In genomic region chr6:135584782-135585181, GRCm38 (mm10) we compare ENCODE assay signal across 27 mouse cellular contexts.
A peak's percentile ranks its signal among the peaks of the same experiment; 100 is the strongest.
DNase-seq lines count a peak whose midpoint lies in the region; ATAC-seq and TF ChIP-seq lines count a peak whose summit lies in the region.
"Had no signal": no experiment of that assay in that cellular context is flagged by ENCODE, and none has a peak within 500 bp of the region (broad histone marks: within the 10 kb centered on the region; RNA-seq: fewer than 3 reads in every experiment).

No protein-coding gene starts in this region.

- no peak overlapping the region for H3K27ac ChIP-seq in heart, embryonic 15.5 days
- H3K27ac ChIP-seq in midbrain, embryonic 11.5 days (ENCODE audit: low read depth, low read length) = no peak overlapping the region
- H3K27ac ChIP-seq in midbrain, embryonic 15.5 days = no peak overlapping the region
- H3K27ac ChIP-seq: forebrain, embryonic 12.5 days; forebrain, embryonic 15.5 days; hindbrain, embryonic 10.5 days; hindbrain, embryonic 13.5 days had no signal

- no peaks in the 10 kb centered on the region for H3K27me3 ChIP-seq in heart, embryonic 15.5 days
- H3K27me3 ChIP-seq in midbrain, embryonic 11.5 days (ENCODE audit: control insufficient read depth, insufficient read depth, low read length) = no peaks in the 10 kb centered on the region
- H3K27me3 ChIP-seq in midbrain, embryonic 15.5 days (replicated peaks) = no peaks in the 10 kb centered on the region
- H3K27me3 ChIP-seq in G1E (ENCODE audit: insufficient read depth, low read length) = no peaks in the 10 kb centered on the region
- H3K27me3 ChIP-seq: CH12.LX; forebrain, embryonic 12.5 days; forebrain, embryonic 15.5 days; hindbrain, embryonic 13.5 days had no signal

- H3K9ac ChIP-seq in heart, embryonic 15.5 days = no peak overlapping the region
- H3K9ac ChIP-seq in midbrain, embryonic 11.5 days (ENCODE audit: low read length) = no peak overlapping the region
- H3K9ac ChIP-seq in midbrain, embryonic 15.5 days = no peak overlapping the region
- H3K9ac ChIP-seq: forebrain, embryonic 12.5 days; forebrain, embryonic 15.5 days; hindbrain, embryonic 13.5 days had no signal

- WGBS in heart, embryonic 15.5 days = 88% methylated on average over 2 of the region's 2 CpGs
- 94% methylated on average over 2 of the region's 2 CpGs for WGBS in midbrain, embryonic 11.5 days
- 95% methylated on average over 2 of the region's 2 CpGs for whole genome bisulfite sequencing in midbrain, embryonic 15.5 days

- H3K4me2 ChIP-seq in heart, embryonic 15.5 days = no peak overlapping the region
- H3K4me2 ChIP-seq in midbrain, embryonic 11.5 days = no peak overlapping the region
- H3K4me2 ChIP-seq in midbrain, embryonic 15.5 days = no peak overlapping the region
- H3K4me2 ChIP-seq: forebrain, embryonic 12.5 days; forebrain, embryonic 15.5 days; heart, embryonic 11.5 days; hindbrain, embryonic 13.5 days had no signal

- H3K9me3 ChIP-seq in heart, embryonic 15.5 days (replicated peaks) = no peaks in the 10 kb centered on the region
- no peaks in the 10 kb centered on the region for H3K9me3 ChIP-seq in midbrain, embryonic 11.5 days (ENCODE audit: control insufficient read depth, low read length)
- H3K9me3 ChIP-seq in midbrain, embryonic 15.5 days = no peaks in the 10 kb centered on the region
- peaks cover 43% of the 10 kb centered on the region for H3K9me3 ChIP-seq in G1E (replicated peaks)
- H3K9me3 ChIP-seq: forebrain, embryonic 12.5 days; forebrain, embryonic 15.5 days; hindbrain, embryonic 10.5 days; hindbrain, embryonic 13.5 days had no signal

- H3K36me3 ChIP-seq in heart, embryonic 15.5 days = no peaks in the 10 kb centered on the region
- H3K36me3 ChIP-seq in midbrain, embryonic 11.5 days (ENCODE audit: control insufficient read depth, insufficient read depth, low read length) = no peaks in the 10 kb centered on the region
- H3K36me3 ChIP-seq in midbrain, embryonic 15.5 days (replicated peaks) = no peaks in the 10 kb centered on the region
- H3K36me3 ChIP-seq in G1E (replicated peaks) = no peaks in the 10 kb centered on the region
- H3K36me3 ChIP-seq: forebrain, embryonic 12.5 days; forebrain, embryonic 15.5 days; hindbrain, embryonic 10.5 days; hindbrain, embryonic 13.5 days had no signal

- no peak overlapping the region for H3K4me3 ChIP-seq in heart, embryonic 15.5 days
- no peak overlapping the region for H3K4me3 ChIP-seq in midbrain, embryonic 11.5 days (ENCODE audit: low read depth, low read length)
- H3K4me3 ChIP-seq in midbrain, embryonic 15.5 days = no peak overlapping the region
- H3K4me3 ChIP-seq in G1E (ENCODE audit: low read depth, low read length) = peak overlapping the region; percentile 4; the same call in 1 of the 2 replicates
- H3K4me3 ChIP-seq: erythroblast, embryonic 14.5 days; forebrain, embryonic 12.5 days; forebrain, embryonic 15.5 days; hindbrain, embryonic 10.5 days; hindbrain, embryonic 13.5 days had no signal

- TF ChIP-seq CTCF in G1E (IDR thresholded peaks at IDR 0.05; ENCODE audit: low read depth, low read length) = no peak

- ATAC-seq in heart, embryonic 15.5 days (replicated peaks; ENCODE audit: insufficient number of reproducible peaks, insufficient read depth, low FRiP score, low read depth) = 0 out of 2 replicates have a peak, but pooled peaks have one; percentile 47
- 0 out of 2 replicates have a peak, but pooled peaks have one; percentile 30 for ATAC-seq in midbrain, embryonic 11.5 days (ENCODE audit: low FRiP score)
- ATAC-seq in midbrain, embryonic 15.5 days (replicated peaks) = no peak
- no peak for ATAC-seq in G1E (ENCODE audit: extremely low read depth, insufficient number of reproducible peaks, low FRiP score, poor library complexity, severe bottlenecking)
- ATAC-seq in neutrophil, adult 5-6 weeks (ENCODE audit: extremely low read depth, insufficient number of reproducible peaks, low FRiP score, poor library complexity, severe bottlenecking) = peak; percentile 16; the same call in 1 of the 2 replicates
- ATAC-seq: forebrain, embryonic 15.5 days; hindbrain, embryonic 16.5 days had no signal

- DNase-seq in heart, adult 11 months = no peak
- no peak for DNase-seq in midbrain, embryonic 11.5 days (ENCODE audit: low spot score, missing footprints)
- no peak for DNase-seq in G1E (ENCODE audit: low spot score)
- DNase-seq in adipocyte (ENCODE audit: low spot score) = no peak
- DNase-seq: adrenal gland, adult 8-10 months; adrenal gland, postnatal 25 days; B cell, adult 2 months; cerebellum, adult 11-12 months; cerebellum, adult 8-10 months; cerebellum, postnatal 10 days; cerebellum, postnatal 36 days; embryo, embryonic 11 days; gastrocnemius, postnatal 10 days; gastrocnemius, postnatal 36 days; heart, postnatal 10 days; heart, postnatal 36 days had no signal

- H3K4me1 ChIP-seq in heart, embryonic 15.5 days (replicated peaks) = no peaks in the 10 kb centered on the region
- H3K4me1 ChIP-seq in midbrain, embryonic 11.5 days (ENCODE audit: control insufficient read depth, insufficient read depth, low read length) = no peaks in the 10 kb centered on the region
- H3K4me1 ChIP-seq in midbrain, embryonic 15.5 days = peaks cover 6% of the 10 kb centered on the region; the same call in 1 of the 2 replicates
- no peaks in the 10 kb centered on the region for H3K4me1 ChIP-seq in G1E (ENCODE audit: insufficient read depth, low read depth, low read length)
- H3K4me1 ChIP-seq: hindbrain, embryonic 10.5 days had no signal

Comparison
In these comparisons a context has a peak if more than half of its experiments do, and no peak if none do; other contexts are left out.
1. ATAC-seq: peak in heart, embryonic 15.5 days (single experiment), midbrain, embryonic 11.5 days (single experiment) and neutrophil, adult 5-6 weeks (single experiment); none in midbrain, embryonic 15.5 days (single experiment) and G1E (single experiment).